Mouse (Mus musculus) cerebellum, adult 2 months (tissue): ENCODE measurements around the gene Dnajb14.

Experiments
- CTCF ChIP-seq: fragments of 200-500 bp; IDR thresholded peaks from 2 replicates; pipeline ENCODE4 v1.5.1; 2011; ENCODE audit warnings: low read depth, mild to moderate bottlenecking, control low read depth, low read length, moderate library complexity, borderline replicate concordance; ENCODE audit not compliant: insufficient read depth
- POLR2A ChIP-seq: fragments of 200-500 bp; IDR thresholded peaks from 2 replicates; pipeline ENCODE4 v1.6.1; 2011; ENCODE audit warnings: low read length, control low read depth, borderline replicate concordance; ENCODE audit not compliant: insufficient read depth

DNA sequence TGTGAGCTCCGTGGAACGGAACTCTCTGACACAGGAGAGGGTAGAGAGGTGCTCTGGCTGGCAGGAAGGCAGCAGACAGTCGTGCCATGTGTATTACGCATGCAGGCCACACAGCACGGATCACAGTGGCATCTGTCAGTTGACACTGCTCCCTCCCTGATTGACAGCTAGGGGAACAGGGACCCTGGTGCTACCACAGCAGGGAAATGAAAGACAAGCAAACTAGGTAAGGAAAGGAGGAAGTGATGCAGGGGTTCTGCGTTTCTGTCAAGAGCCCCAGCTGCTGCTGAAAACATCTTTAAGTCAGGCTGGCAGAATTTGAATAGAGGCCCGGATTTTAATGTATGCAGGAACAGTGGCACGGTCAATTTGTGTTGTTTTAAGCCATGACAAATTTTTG is 96.0 kb downstream of the Dnajb14 start:
- TF ChIP-seq CTCF (no peak), POLR2A (no peak)
